Mouse (Mus musculus): ENCODE measurements at regions not wholly inside any gene's neighbourhood (a gene's known extent, or its start where the extent isn't known, plus 50 kb on each side); places are given as distances from the start of the nearest gene placed in this dataset.
"Not testable (repeated sequence)": the region's sequence is repeated elsewhere in the genome, so short reads cannot be mapped to it uniquely, and the experiment has no call there.

DNA sequence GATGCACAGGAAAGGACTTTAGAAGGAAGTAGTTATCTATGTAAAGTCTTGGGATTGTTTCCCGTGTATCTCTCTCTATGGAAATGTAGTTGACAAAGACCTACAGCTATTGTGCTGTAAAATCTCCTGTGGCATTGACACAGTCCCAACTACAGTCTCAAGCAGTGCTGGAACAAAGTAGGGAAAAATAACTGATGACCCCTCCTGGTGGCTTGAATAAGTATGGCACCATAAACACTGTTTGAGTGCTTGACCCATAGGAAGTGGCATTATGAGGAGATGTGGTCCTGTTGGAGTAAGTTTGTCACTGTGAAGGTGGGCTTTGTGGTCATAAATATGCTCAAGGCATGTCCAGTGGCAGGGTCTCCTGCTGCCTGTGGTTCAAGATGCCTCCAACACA is 928.4 kb upstream of the Mms22l start:
- DNase-seq (ENCODE audit: extremely low spot score, low spot score) = no peak

DNA sequence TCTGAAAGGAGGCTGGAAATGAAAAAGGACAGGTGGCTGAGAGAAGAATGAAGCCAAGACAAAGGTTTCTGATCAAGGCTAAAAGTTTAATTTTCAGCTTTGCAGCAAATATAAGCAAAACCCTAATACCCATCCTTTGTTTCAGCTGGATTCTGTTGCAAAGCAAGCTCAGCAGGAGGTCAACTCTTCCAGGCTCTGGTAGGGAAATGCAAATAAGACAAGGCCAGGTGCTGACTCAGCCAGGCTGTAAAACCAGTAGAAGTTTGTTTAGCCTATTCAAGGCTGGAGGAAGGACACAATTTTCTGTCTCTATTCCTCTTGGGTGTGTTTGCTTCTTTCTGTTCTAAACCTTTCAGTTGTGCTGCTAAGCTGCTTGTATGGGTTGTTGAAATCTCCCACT is 923.2 kb upstream of the Mms22l start:
- no peak for DNase-seq (ENCODE audit: extremely low spot score, low spot score)

DNA sequence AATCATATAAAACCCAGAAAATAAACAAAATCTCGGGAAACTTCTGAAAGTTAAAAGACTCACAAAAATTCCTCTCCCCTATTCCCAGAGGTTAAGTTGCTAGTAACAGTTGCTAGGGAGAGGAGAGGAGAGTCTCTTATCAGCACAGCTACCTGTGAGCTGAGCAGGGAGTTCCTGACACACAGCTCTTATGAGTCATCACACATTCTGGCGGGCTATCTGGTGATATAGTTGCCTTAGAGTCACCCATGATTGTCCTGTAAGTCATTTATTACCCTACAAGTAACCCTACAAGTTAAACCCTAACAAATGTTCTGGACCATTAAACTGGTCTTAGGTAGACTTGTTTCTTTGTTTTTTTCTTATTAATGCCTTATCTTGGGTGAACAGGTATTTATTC is 908.8 kb upstream of the Mms22l start:
- no peak for DNase-seq (ENCODE audit: extremely low spot score, low spot score)

DNA sequence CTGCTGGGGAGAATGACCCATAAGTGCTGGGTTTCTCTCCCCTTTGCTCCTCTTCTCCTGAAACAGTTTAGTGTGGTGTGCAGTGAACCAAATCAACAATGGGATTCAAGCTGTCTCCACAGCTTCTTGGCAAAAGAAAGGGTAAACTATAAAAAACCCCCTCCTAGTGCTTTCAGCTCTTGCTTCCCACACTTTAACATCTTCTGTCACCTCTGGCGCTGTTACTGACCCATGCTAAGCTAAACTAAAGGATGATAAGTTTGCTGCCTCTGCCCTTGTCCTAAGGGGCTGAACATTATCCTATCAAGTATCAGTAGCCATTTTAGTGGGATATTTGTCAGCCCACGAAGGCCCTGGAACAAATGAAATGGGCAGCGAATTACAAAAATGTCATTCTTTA is 905.4 kb upstream of the Mms22l start:
- DNase-seq (ENCODE audit: extremely low spot score, low spot score) = peak; percentile 21

DNA sequence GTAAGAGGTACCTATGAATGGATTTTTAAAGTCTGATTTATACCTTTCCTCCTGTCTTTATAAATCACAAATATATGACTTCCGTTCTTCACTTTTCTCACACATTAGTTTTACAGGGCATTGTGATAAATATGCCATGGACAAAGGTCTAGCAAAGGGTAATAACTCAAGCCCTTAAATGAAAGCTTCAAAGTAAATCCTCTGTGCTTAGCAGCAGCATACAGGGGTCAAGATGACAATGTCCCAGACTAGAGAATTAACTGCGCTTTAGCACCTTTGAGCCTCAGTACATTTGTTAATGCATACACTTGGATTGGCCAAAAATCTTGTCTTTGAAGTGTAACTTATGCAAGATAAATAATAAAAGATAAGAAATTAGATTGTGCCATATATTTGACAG is 904.7 kb upstream of the Mms22l start:
- DNase-seq (ENCODE audit: extremely low spot score, low spot score) = no peak

DNA sequence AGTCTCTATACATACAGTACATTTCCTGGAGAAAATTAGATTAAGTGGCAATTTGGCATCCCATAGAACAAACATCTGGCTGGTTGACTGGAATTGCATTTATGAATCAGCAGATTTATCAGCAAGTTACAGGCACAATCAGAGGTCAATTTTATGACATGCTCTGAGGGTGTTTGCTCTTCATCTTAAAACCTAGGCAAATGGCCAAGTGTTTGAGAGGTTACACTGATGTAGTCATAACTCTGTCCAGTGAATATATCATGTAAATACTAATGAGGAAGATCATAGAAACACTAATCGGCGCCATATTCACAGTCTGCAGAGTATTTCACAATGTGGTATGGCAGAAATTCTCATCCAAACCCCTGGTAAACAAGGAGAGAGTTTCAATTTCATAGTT is 896.2 kb upstream of the Mms22l start:
- DNase-seq (ENCODE audit: extremely low spot score, low spot score) = no peak

DNA sequence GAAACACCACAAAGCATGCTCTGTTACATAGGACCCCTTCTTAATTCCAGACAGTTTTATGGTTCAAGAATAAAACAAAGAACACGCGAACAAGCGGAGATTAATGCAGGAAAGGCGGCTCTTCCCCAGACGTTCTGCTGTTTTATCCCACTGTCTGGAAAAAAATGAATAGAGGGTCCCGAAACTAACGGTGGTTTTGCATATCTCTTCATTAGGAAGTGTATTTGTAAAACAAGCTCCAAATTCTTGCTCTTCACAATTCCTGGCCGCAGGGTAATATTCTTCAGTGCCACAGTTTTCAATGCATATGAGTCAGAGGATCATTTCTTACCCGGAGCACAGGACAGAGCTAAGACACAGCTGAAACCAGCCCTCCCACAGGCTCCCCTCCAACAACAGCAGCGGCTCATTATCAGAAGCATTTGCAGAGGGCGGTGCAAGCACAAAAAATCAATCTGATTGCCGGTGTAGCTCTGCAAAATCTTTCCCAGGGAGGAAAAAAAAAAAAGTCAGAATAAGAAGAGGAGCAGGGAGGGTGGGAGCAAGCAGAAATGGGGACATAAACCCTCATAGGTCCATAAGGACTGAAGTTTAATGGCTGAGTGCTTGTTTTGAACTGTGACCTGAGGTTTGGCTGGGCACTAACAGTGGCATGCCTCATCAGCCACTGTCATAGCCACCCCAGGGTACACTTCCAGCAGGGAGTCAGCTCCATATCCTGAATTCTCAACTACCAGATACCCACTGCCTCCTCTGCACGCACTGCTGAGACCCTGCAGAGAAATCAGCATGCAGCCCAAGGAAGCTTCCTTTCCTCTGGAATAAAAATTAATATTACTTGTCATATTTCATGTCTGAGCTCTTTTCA is 894.6 kb upstream of the Mms22l start:
- peak; percentile 19 for DNase-seq (ENCODE audit: extremely low spot score, low spot score)

DNA sequence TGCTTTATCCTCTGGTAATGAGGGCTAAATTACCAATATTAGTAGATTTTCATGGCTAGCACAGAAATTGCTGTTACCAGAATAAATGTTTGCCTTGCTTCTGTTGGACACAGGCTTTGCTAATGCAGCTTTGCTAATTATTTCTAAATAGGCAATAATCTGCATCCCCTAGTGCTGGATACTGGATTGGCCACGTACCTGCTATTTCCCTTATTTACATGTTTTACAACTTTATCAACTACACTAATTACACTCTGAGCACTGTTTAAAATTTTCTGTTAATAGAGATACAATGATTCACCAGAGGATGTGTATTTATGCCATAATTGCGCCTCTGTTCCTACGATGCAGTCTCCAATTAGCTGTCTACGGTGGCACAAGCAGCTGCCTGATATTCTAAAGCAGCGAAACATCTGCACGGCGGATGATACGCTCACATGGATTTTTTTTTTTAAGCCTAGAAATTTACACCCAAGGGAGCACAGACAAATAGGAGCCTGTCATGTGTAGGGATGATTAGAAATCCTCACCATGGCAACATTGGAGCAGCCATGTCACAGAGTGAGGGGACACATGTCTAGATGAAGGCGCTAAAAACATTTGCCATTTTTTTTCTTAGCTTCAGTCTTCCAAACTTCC is 893.8 kb upstream of the Mms22l start:
- DNase-seq (ENCODE audit: extremely low spot score, low spot score) = no peak

DNA sequence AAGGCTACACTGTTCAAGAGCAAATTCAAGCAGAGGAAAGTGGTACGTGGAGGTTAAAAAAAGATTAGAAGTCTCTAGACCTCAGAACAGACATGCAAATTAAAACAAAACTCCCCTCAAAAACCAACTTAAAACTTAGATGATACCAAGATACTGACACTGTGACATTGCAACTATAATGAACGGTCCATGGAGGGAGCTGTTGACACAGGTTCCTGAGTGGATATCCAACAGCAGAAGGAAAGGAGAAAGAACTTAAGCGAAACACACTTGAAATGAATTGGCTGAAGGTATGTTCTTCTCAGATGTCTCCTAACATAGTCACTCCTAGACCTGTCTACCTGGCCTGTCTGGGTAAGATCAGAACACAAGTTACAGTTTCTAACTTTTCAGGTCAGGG is 888.9 kb upstream of the Mms22l start:
- DNase-seq (ENCODE audit: extremely low spot score, low spot score) = no peak

DNA sequence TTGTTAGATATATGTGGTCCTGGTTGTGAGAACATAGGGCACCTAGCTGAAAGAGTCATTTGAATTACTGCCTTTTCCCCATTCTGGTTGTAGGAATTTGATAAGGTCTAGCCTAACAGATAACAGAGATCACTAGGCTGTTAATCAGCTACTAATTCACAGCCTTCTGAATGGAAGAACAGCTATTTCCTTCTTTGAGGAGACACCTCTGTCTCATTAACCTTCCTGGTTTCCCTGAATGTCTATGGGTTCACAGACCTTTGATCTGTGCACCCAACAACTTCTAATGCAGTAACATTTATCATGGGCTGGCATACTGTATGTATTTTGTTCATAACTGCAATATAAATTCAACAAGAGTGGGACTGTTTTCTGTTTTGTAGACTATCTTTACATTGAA is 875.0 kb upstream of the Mms22l start:
- DNase-seq (ENCODE audit: extremely low spot score, low spot score) = no peak

DNA sequence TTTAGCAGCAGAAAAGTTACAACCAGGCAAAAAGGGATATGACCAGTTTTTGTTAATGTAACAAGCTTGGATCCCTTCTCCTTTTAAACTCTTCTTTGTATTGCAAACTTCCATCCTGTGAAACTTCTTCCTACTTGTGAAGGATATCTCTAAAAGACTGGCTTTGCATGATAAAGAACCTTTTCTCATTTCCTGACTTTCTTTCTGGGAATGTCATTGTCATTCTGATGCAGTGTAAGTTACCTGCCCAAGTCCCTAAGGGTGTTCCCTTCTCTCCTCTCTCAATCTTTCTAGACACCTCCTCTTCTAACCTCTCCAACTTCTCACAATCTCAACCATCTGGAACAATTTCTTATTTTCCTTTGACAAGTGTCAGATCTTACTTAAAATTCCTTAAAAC is 874.0 kb upstream of the Mms22l start:
- no peak for DNase-seq (ENCODE audit: extremely low spot score, low spot score)

DNA sequence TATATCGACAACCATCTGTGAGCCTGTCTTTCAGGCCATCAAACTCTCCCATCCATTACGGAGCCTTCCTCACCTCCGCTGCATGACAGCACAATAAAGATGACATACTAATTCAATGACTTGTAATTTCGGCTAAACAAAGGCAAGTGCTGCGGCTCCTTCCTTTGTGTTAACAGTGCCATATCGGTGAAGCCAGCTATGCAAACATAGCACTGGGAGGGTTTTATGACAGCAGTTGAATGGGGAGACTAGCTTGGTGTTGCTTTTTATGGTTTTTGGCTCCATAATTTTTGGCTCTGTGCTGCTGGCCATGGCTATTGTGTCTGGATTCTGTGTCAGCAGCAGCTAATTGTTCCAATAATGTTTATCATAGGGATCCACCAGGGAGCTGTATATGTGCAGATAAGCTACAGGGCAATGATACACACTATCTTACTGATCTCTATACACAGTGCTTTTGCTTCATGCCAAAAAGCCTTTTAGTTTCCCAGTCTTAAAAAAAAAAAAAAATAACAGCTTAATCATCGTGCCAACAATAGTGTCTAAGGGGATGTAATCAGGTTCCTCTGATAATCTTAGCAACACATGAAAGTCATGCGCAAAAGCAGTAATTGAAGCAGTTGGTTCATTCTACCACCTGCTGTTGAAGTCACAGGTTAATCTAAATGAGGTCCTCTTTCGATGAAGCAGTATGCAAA is 859.9 kb upstream of the Mms22l start:
- no peak for DNase-seq (ENCODE audit: extremely low spot score, low spot score)

DNA sequence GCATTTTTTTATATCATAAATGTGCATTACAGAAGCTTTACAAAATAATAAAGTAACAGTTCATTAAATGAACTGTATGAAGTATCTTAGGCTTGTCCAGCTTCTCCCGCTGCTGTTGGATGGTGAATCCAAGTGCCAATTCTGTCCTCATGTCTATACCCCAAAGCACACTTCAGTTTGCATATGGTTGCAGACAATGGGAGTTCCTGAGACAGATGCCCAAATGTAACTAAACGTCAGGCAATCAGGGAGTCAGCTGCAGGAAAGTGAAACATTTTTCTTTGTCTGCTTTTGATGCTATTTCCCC is 859.4 kb upstream of the Mms22l start:
- DNase-seq (ENCODE audit: extremely low spot score, low spot score) = no peak

DNA sequence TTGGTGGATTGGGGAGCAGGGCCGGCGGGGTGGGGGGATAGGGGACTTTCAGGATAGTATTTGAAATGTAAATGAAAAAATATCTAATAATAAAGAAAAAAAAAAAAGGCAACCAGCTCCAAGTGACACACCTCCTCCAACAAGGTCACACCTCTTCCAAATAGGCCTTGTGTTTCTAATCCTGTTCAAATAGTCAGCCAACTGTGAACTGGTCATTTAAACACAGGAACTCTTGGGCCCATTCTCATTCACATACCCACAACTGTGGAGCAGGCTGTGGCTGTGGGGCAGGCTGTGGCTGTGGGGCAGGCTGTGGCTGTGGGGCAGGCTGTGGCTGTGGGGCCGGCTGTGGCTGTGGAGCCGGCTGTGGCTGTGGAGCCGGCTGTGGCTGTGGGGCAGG is 839.6 kb upstream of the Mms22l start:
- DNase-seq (ENCODE audit: extremely low spot score, low spot score) = not testable (repeated sequence)

DNA sequence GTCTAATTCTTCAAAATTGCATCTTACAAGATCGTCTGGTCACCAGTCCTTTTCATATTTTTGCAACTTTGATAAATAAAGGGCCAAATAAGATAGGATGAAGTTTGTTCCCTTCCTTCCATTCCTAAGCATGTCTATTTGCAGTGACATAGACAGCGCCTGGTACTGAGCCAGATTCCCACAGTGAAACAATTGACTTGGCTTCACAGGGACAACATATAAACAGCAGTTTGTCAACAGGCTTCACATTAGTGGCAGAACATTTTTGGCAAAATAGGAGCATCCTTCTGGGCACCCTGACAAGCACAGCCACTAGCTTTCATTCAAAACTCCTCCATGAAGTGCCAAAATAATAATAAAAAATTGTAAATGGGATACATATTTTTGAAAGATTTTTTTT is 827.4 kb upstream of the Mms22l start:
- DNase-seq (ENCODE audit: extremely low spot score, low spot score) = no peak

DNA sequence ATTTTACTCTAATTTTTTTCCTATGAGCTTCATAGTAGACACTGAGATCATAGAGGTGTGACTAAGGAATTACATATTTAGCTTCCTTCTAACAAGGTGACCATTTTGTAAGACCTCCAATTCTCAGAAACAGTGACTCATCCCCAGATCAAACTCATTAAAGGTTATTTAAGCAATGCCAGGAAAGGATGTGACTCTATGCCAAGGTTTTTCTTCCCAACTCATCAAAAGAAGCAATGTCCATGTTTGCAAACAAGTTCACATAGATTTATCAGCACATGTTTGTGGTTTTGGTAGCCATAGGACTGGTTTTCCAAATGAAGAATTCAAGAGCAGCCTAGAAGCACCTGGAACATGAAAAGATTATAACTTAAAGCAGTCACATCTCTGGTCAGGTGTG is 792.6 kb upstream of the Mms22l start:
- no peak for DNase-seq (ENCODE audit: extremely low spot score, low spot score)

DNA sequence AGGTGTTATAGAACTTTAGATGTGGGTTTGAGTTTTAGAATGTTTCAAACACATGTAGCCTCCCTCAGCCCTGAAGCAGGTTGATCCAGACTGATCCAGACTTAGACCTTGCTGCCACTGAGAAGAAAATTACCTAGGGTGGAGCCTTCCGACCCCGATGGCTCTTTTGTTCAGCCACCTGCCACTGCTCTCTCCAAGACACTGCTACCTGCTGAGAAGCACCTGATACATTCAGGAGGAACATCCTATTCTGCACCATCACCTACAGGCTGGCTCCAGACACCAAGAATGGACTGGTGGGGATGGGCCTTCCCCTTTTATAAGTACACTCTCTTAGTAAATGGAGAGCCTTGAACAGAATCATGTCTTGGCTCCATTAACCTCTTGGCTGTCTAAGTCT is 785.5 kb upstream of the Mms22l start:
- DNase-seq (ENCODE audit: extremely low spot score, low spot score) = no peak

DNA sequence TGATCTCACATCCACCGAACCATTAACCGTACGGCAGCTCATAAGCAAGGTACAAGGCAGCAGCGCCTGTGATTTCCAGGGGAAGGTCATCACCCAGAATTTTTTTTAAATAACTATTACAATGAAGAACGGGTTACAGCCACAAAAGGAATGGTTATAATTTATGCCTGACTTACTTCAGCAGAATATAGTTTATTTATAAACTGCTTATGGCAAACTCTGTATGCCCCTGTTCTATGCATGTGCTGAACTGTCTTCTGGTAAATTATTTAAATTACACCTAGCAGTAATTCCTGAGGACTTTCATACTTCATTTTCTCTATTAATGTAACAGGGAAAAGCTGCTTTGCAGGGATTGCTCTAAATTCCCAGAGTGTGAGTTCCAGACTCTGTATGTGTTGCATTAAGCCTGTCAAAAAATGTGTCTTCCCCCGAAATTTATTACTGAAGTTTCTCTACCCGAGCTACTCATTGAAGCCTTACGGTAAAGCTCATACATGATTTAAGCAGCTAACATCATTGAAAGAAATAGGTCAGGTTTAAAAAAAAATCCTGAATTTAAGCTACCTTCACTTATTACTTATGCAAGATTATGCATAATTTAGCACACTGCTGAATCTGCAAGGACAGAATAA is 782.4 kb upstream of the Mms22l start:
- DNase-seq (ENCODE audit: extremely low spot score, low spot score) = no peak

DNA sequence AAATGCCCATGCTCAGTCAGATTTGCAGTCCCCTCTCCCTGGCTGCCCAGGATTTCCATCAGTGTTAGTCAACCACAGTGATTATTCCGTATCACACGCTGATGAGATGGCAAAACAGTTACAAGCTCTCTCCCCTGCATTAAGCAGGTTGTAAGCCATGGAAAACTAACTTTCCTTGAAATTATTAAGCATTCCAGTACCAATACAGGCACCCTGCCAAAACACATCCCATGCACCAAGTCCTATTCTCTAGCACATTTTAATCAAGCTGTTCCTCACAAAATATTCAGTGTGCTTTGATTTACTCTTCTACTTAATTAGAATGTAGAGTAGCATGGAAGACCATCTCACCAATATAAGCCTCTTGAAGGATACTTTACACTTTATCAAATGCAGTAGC is 768.4 kb upstream of the Mms22l start:
- no peak for DNase-seq (ENCODE audit: extremely low spot score, low spot score)

DNA sequence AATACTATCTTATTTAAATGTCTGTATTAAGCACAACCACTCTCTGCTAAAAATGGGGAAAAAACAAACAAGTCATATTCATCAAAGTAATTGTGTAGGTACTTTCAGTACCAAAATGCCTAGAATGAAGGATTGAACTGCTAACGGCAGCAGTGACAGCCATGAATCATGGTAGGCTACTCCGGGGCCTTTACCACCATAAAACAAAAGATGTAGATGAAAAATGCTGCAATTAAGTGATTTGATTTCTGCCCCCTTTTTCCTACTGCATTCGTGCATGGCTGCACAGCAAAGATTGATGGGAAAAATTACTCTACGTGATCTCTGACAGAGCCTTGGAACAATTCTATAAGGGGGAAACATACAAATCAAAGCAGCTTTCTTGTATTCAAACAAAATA is 763.8 kb upstream of the Mms22l start:
- no peak for DNase-seq (ENCODE audit: extremely low spot score, low spot score)

DNA sequence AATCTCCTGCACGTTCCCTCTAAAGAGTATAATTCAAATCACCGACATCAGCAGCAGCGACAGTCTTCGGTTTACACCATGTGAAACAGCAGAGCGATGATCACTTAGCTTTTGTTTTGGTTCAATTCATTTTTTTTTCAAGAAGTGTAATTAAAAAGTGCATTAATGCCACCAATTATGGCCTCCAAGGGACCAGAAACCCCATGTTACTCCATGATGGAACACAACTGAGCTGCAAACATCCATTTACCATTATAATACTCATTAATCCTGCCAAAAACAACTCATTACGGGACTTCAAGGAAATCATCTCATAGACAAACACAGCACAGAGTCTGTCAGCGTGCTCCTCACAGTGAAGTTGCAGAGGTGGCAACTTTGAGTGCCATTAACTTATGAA is 752.2 kb upstream of the Mms22l start:
- DNase-seq (ENCODE audit: extremely low spot score, low spot score) = no peak

DNA sequence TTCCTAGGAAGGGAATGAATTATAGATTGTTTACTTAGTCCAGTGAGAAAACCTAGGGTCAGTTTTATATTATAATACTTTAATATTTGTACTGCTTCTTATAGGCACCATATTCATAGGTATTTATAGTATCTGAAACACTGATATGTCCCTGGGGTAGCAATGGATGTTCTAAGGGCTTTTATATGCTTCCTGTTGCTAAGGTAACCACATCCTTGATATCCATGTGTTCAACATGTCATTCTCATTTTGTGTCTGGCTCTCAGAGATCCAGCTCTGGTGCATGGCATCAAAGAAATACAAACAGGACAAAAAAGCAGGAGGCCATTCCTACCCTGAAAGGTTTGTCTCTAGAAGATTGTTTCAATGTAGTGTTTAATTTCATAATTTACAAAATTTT is 738.2 kb upstream of the Mms22l start:
- DNase-seq (ENCODE audit: extremely low spot score, low spot score) = no peak

Measured in neural tube, embryonic 10.5 days (tissue).